Mouse (Mus musculus): ENCODE data around the gene Lin7b. TPM values are rescaled to one million over a fixed set of nuclear protein-coding genes. Genes with fewer than 3 reads are reported as not detected.

Gene Lin7b
- 27.0 and 39.9 TPM in 2 replicates for polyA plus RNA-seq (2015; fragmentation: Nextera tagmentation; extraction: Ambion mirVana)

DNA sequence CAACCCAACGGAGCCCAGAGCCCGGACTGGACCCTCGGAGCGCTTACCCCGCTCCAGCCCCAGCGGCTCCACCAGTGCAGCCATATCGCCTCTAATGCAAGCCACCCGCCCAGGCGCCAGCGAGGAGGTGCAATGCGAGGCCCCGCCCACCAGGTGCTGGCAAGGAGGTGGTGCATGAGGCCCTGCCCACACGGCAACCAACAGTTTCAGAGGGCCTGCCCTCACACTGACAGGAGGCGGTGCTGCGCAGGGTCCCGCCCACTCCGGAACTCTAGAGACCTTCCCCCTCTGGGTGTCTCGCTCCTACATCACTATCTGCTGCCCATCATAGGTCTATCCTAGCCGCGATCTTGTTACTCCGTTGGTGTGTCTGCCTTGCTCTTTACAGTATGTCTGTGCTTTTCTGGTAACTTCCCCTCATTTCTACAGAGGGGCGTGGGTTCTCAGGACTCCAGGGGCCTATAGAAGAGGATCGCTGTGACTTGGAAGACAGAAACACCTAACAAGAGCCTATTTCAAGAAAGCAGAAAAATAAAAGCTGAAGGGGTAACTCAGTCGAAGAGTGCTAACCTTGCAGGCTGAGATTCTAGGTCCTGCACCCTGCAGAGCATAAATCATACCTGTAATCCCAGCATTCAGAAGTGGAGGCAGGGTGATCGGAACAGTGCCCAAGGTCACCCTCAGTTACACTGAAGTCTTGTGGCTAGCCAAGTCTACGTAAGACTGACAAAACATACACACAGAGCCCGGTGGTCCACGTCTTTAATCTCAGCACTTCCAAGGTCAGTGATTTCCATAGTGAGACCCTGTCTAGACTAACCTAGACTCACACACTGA lies at the start of gene Lin7b:
Gene Lin7b (minus strand): TSS at position 109 of the 837 bp plus-strand sequence.
- H3K9ac ChIP-seq (ENCODE audit: low read depth, low read length), result peak within 1 kb of the TSS; percentile 74
- peak within 1 kb of the TSS; percentile 94 for H3K4me2 ChIP-seq (ENCODE audit: low read length)
- peak within 1 kb of the TSS; percentile 53 for H3K27ac ChIP-seq (ENCODE audit: low read length)
- peaks cover 7% of the 10 kb centered on the region; the same call in 1 of the 2 replicates for H3K36me3 ChIP-seq (ENCODE audit: control insufficient read depth, insufficient read depth, low read length)
- peaks cover 18% of the 10 kb centered on the region for H3K4me1 ChIP-seq (ENCODE audit: control insufficient read depth, insufficient read depth, low read length)
- ATAC-seq, result peak; percentile 41
- no peaks in the 10 kb centered on the region for H3K9me3 ChIP-seq (replicated peaks; ENCODE audit: control insufficient read depth, low read length, poor library complexity, severe bottlenecking)
- peaks cover 3% of the 10 kb centered on the region; the same call in 1 of the 2 replicates for H3K27me3 ChIP-seq (ENCODE audit: control insufficient read depth, insufficient read depth, low read depth, low read length)
- 12% methylated on average over 28 of the region's 28 CpGs for WGBS
- peak within 1 kb of the TSS; percentile 58 for H3K4me3 ChIP-seq (ENCODE audit: low read depth, low read length)

DNA sequence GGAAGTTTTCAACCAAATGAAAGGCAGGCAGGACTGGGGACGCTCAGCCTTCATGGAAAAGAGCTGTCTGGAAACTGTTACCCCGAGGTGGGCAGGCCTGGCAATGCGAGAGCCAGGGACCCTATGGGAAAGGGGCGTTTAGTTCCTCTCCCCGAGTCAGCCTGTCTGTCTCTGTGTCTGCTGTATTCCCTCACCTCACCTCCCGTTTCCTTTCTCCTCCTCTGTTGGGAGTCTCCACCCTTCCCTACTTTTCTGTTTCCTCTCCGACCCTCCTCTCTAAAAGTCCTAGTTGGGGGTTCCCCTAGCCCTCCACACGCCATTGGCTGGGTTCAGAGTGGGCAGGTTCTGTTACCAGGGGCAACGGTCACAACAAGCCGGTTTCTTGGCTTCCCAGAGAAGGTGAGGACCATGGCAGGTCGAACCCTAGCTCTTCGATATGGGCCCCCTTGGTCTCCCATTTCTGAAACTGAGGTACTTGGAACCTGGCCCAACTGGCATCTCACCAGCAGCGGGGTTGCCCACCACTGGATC lies 47.6 kb upstream of the Lin7b start:
- Histone ChIP-seq H3K36me3 (ENCODE audit: control insufficient read depth, insufficient read depth, low read length) (peaks cover 18% of the 10 kb centered on the region), H3K9ac (ENCODE audit: low read depth, low read length) (no peak overlapping the region), H3K4me3 (ENCODE audit: low read depth, low read length) (no peak overlapping the region), H3K4me2 (ENCODE audit: low read length) (no peak overlapping the region), H3K4me1 (ENCODE audit: control insufficient read depth, insufficient read depth, low read length) (peaks cover 7% of the 10 kb centered on the region), H3K9me3 (replicated peaks; ENCODE audit: control insufficient read depth, low read length, poor library complexity, severe bottlenecking) (no peaks in the 10 kb centered on the region), H3K27me3 (ENCODE audit: control insufficient read depth, insufficient read depth, low read depth, low read length) (peaks cover 78% of the 10 kb centered on the region), H3K27ac (ENCODE audit: low read length) (no peak overlapping the region)
- 14% methylated on average over 13 of the region's 13 CpGs for WGBS
- no peak for ATAC-seq

DNA sequence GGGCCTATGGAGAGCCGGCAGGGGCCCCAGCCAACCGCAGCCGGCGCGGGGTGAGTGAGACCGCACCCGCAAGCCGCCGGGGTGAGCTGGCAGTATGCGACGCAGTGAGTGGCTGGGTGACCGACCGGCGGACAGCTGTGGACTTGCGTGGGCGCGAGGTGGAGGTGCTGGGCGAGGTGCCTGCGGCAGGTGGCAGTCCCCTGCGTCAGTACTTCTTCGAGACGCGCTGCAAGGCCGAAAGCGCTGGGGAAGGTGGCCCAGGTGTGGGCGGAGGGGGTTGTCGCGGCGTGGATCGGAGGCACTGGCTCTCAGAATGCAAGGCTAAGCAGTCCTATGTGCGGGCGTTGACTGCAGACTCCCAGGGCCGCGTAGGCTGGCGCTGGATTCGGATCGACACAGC lies 45.3 kb upstream of the Lin7b start:
- Histone ChIP-seq H3K36me3 (ENCODE audit: control insufficient read depth, insufficient read depth, low read length) (no peaks in the 10 kb centered on the region; the same call in 1 of the 2 replicates), H3K9ac (ENCODE audit: low read depth, low read length) (no peak overlapping the region), H3K27ac (ENCODE audit: low read length) (no peak overlapping the region), H3K4me3 (ENCODE audit: low read depth, low read length) (no peak overlapping the region), H3K9me3 (replicated peaks; ENCODE audit: control insufficient read depth, low read length, poor library complexity, severe bottlenecking) (no peaks in the 10 kb centered on the region), H3K27me3 (ENCODE audit: control insufficient read depth, insufficient read depth, low read depth, low read length) (peaks cover 91% of the 10 kb centered on the region), H3K4me1 (ENCODE audit: control insufficient read depth, insufficient read depth, low read length) (peaks cover 7% of the 10 kb centered on the region), H3K4me2 (ENCODE audit: low read length) (peak overlapping the region; percentile 33)
- no peak for ATAC-seq
- 14% methylated on average over 37 of the region's 37 CpGs for WGBS

DNA sequence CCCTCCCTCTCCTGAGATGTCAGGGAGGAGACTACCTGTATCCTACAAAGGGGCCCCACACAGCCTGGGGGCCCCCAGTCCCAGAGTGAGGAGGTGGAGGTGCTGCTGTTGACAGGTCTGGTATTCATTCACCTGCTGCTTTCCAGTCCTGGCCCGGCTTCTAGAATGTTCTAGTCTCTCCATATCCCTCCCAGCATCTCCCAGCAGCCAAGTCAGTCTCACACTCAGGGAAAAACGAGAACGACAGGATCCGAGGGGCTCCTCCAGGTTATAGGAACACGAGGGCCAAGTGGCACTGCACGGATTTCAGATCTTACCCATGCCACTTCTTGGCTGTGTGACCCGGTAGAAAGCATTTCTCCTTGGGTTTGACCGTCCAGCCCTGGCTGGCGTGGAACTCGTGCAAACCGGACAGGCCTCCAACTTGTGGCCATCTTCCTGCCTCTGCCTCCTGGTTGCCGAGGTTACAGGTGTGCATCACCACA lies 44.4 kb upstream of the Lin7b start:
- H3K9ac ChIP-seq (ENCODE audit: low read depth, low read length), result no peak overlapping the region
- no peak overlapping the region for H3K4me2 ChIP-seq (ENCODE audit: low read length)
- no peak overlapping the region for H3K4me3 ChIP-seq (ENCODE audit: low read depth, low read length)
- WGBS, result 42% methylated on average over 12 of the region's 12 CpGs
- no peaks in the 10 kb centered on the region for H3K9me3 ChIP-seq (replicated peaks; ENCODE audit: control insufficient read depth, low read length, poor library complexity, severe bottlenecking)
- peaks cover 91% of the 10 kb centered on the region for H3K27me3 ChIP-seq (ENCODE audit: control insufficient read depth, insufficient read depth, low read depth, low read length)
- H3K27ac ChIP-seq (ENCODE audit: low read length), result no peak overlapping the region
- peaks cover 7% of the 10 kb centered on the region for H3K4me1 ChIP-seq (ENCODE audit: control insufficient read depth, insufficient read depth, low read length)
- no peak for ATAC-seq
- no peaks in the 10 kb centered on the region for H3K36me3 ChIP-seq (ENCODE audit: control insufficient read depth, insufficient read depth, low read length)

DNA sequence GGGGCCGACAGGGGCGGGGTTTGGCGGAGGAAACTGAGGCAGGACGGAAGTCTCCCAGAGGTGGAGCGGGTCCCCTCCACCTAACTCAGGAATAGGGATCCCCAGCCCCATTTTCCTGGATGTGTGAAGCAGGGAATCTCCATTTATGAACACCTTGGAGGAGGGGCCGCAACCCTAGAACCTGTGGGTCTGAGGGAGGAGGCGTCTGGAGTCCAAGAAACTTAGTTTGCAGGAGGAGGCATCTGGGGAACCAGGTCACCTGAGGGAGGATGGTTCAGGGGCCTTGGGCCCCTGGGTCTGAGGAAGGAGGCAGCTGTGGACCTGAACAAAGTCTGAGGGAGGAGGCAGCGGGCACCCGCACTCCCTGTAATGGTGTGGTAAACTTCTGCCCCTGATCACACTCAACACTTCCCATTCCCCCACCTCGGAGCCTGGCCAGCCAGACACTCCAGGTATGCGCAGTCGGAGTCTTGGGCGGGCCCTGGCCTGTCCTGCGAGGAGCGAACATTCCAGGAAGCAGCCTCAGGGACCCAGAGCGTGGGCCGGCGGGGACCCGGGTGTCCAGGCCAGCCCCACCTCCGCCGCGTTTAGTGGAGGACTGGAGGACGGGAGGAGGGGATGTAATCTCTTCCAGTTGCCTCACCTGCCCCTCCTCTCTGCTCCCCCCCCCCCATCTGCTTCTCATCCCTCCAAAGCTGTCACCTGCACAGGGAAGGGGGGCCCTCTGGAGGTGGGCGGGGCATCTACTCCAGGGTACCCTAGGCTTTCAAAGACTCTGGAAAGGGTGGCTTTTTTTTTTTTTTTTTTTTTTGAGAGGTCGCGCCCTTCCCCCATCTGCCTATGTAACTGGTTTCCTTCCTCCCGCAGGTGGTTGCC lies 43.7 kb upstream of the Lin7b start:
- peak overlapping the region; percentile 87 for H3K4me2 ChIP-seq (ENCODE audit: low read length)
- WGBS, result 2% methylated on average over 23 of the region's 27 CpGs
- H3K36me3 ChIP-seq (ENCODE audit: control insufficient read depth, insufficient read depth, low read length), result no peaks in the 10 kb centered on the region
- H3K27ac ChIP-seq (ENCODE audit: low read length), result no peak overlapping the region
- peaks cover 7% of the 10 kb centered on the region for H3K4me1 ChIP-seq (ENCODE audit: control insufficient read depth, insufficient read depth, low read length)
- H3K9ac ChIP-seq (ENCODE audit: low read depth, low read length), result peak overlapping the region; percentile 67
- ATAC-seq, result no peak
- no peaks in the 10 kb centered on the region for H3K9me3 ChIP-seq (replicated peaks; ENCODE audit: control insufficient read depth, low read length, poor library complexity, severe bottlenecking)
- peak overlapping the region; percentile 51 for H3K4me3 ChIP-seq (ENCODE audit: low read depth, low read length)
- peaks cover 93% of the 10 kb centered on the region for H3K27me3 ChIP-seq (ENCODE audit: control insufficient read depth, insufficient read depth, low read depth, low read length)

DNA sequence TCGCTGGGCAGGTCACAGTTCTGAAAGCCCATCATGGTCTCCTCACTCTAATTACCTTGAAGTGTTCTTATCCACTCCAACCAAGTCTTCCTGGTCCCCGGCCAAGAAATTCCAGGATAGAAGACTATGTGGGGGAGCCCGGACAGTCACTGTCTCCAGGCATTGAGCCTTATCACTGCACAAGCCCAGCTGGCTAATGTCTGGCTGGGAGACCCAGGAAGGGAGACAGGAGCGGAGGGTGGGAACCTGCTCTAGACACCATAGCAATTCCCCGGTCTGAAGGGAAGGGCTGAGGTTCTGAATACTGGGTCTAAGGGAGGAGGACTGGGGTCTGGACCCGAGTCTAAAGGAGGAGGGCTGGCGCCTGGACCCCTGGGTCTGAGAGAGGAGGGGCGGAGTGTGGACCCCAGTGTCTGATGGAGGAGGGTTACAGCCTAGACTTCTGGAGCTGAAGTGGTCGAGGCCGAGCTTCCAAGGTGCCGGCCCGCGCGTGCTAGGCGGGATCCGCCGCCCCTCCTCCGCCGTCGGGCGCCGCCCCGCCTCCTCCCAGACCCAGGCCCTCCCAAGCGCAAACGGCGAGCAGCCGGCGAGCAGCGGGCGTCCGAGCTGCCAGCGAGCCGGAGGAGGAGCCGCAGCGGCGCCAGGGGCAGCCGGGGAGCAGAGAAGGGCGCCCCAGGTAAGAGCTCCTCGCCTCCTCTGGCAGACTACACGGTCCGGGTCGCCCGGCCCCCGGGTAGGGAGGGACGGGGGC lies 42.9 kb upstream of the Lin7b start, which contains the start of gene Ntf5:
Gene Ntf5 (plus strand): TSS at position 583 of the 751 bp plus-strand sequence.
- Histone ChIP-seq H3K4me2 (ENCODE audit: low read length) (peak within 1 kb of the TSS; percentile 87), H3K4me3 (ENCODE audit: low read depth, low read length) (peak within 1 kb of the TSS; percentile 51), H3K9me3 (replicated peaks; ENCODE audit: control insufficient read depth, low read length, poor library complexity, severe bottlenecking) (no peaks in the 10 kb centered on the region), H3K27me3 (ENCODE audit: control insufficient read depth, insufficient read depth, low read depth, low read length) (peaks cover 93% of the 10 kb centered on the region), H3K4me1 (ENCODE audit: control insufficient read depth, insufficient read depth, low read length) (peaks cover 7% of the 10 kb centered on the region), H3K9ac (ENCODE audit: low read depth, low read length) (peak within 1 kb of the TSS; percentile 67), H3K27ac (ENCODE audit: low read length) (no peak within 1 kb of the TSS), H3K36me3 (ENCODE audit: control insufficient read depth, insufficient read depth, low read length) (no peaks in the 10 kb centered on the region)
- ATAC-seq, result peak; percentile 50
- WGBS, result 7% methylated on average over 16 of the region's 45 CpGs

DNA sequence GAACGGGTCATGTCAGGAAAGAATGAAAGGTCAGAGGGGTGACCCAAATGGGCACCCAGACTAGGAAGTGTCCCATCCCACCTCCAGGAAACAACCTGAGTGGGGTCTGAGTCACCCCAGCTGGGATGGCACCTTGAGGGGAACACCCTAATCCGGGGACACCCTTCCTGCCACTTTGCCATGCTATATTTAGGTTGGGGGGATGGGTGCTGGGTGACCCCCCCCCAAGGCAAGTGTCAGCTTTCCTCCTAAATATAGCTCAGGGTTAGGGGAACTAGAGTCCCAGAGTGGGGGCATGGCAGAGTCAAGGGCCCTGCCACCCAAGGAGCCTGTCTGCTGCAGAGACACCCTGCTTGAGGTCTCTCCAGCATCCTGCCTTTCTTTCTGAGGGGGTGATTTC lies 42.0 kb upstream of the Lin7b start:
- Histone ChIP-seq H3K27me3 (ENCODE audit: control insufficient read depth, insufficient read depth, low read depth, low read length) (peaks cover 93% of the 10 kb centered on the region), H3K9ac (ENCODE audit: low read depth, low read length) (no peak overlapping the region), H3K4me3 (ENCODE audit: low read depth, low read length) (no peak overlapping the region), H3K4me1 (ENCODE audit: control insufficient read depth, insufficient read depth, low read length) (peaks cover 7% of the 10 kb centered on the region), H3K27ac (ENCODE audit: low read length) (no peak overlapping the region), H3K9me3 (replicated peaks; ENCODE audit: control insufficient read depth, low read length, poor library complexity, severe bottlenecking) (no peaks in the 10 kb centered on the region), H3K4me2 (ENCODE audit: low read length) (no peak overlapping the region), H3K36me3 (ENCODE audit: control insufficient read depth, insufficient read depth, low read length) (no peaks in the 10 kb centered on the region)
- no peak for ATAC-seq
- WGBS, result 91% methylated on average over 2 of the region's 2 CpGs

DNA sequence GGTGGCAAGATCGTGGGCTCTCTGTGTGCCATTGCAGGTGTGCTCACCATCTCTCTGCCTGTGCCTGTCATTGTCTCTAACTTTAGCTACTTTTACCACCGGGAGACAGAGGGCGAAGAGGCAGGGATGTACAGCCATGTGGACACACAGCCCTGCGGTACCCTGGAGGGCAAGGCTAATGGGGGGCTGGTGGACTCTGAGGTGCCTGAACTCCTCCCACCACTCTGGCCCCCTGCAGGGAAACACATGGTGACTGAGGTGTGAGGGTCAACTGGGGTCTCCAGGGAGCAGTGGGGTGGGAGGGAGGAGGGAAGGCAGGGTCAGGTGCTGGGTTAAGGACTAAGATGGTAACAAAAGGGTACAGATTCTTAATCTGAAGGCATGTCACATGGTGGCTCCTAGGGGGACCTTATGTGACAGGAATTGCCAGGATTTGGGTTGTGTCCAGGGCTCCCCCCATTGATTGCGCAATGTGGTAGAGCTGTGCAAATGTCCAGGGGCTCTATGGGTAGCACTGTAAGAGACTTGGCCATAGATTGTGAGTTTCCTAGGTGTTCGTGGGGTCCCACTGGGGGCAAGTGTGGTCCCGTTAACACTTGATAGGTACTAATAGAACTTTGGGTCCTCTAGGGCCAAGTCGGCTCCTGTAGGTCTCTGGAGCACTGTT lies 39.2 kb upstream of the Lin7b start:
- peaks cover 9% of the 10 kb centered on the region for H3K4me1 ChIP-seq (ENCODE audit: control insufficient read depth, insufficient read depth, low read length)
- H3K36me3 ChIP-seq (ENCODE audit: control insufficient read depth, insufficient read depth, low read length), result no peaks in the 10 kb centered on the region
- H3K27ac ChIP-seq (ENCODE audit: low read length), result no peak overlapping the region
- no peak overlapping the region for H3K9ac ChIP-seq (ENCODE audit: low read depth, low read length)
- H3K4me2 ChIP-seq (ENCODE audit: low read length), result no peak overlapping the region
- no peak for ATAC-seq
- 88% methylated on average over 8 of the region's 8 CpGs for WGBS
- no peak overlapping the region for H3K4me3 ChIP-seq (ENCODE audit: low read depth, low read length)
- H3K27me3 ChIP-seq (ENCODE audit: control insufficient read depth, insufficient read depth, low read depth, low read length), result peaks cover 91% of the 10 kb centered on the region
- no peaks in the 10 kb centered on the region for H3K9me3 ChIP-seq (replicated peaks; ENCODE audit: control insufficient read depth, low read length, poor library complexity, severe bottlenecking)

Measured in midbrain, embryonic 16.5 days (tissue).